Mouse (Mus musculus): ENCODE data around the gene Zfp609. TPM values are rescaled to one million over a fixed set of nuclear protein-coding genes. Genes with fewer than 3 reads are reported as not detected.
"Not testable (repeated sequence)": the region's sequence is repeated elsewhere in the genome, so short reads cannot be mapped to it uniquely, and the experiment has no call there.

Gene Zfp609
- total RNA-seq, 2 experiments from 2014 or later: 45.2 to 53.4 TPM

GRCm38 (mm10) chr9:65779619-65780018 lies 47.7 kb downstream of the Zfp609 start:
- DNase-seq (ENCODE audit: low spot score in 2 of 2); intact Hi-C loops (cut with DNase I): not testable (repeated sequence)

GRCm38 (mm10) chr9:65776874-65777432 lies 50.4 kb downstream of the Zfp609 start:
- no peak for DNase-seq (ENCODE audit: low spot score in 2 of 2)
- intact Hi-C loops (cut with DNase I): no loop called here

GRCm38 (mm10) chr9:65776137-65776872 lies 51.1 kb downstream of the Zfp609 start:
- intact Hi-C loops (cut with DNase I): no loop called here

GRCm38 (mm10) chr9:65773783-65774182 lies 53.6 kb downstream of the Zfp609 start:
- intact Hi-C loops (cut with DNase I): no loop called here

More at GRCm38 (mm10) chr9:65776137-65776872, 51.1 kb downstream of the Zfp609 start:
- DNase-seq (ENCODE audit: low spot score in 2 of 2): no peak

GRCm38 (mm10) chr9:65771011-65771664 lies 56.2 kb downstream of the Zfp609 start:
- DNase-seq (ENCODE audit: low spot score in 2 of 2): no peak
- intact Hi-C loops (cut with DNase I): no loop called here

More at GRCm38 (mm10) chr9:65773783-65774182, 53.6 kb downstream of the Zfp609 start:
- DNase-seq (ENCODE audit: low spot score in 2 of 2): no peak

- intact Hi-C loops (cut with DNase I): no loop called here
- no peak for DNase-seq (ENCODE audit: low spot score in 2 of 2)
Measured at GRCm38 (mm10) chr9:65762728-65763127, 64.6 kb downstream of the Zfp609 start.

- no peak for DNase-seq (ENCODE audit: low spot score in 2 of 2)
- intact Hi-C loops (cut with DNase I): loop anchor here (5.0 kb wide), 1 partner anchor 67 kb away; the partner anchor contains the start of gene Zfp609
Measured at GRCm38 (mm10) chr9:65759992-65760391, 67.4 kb downstream of the Zfp609 start.

- no peak for DNase-seq (ENCODE audit: low spot score in 2 of 2)
- intact Hi-C loops (cut with DNase I): loop anchor here (5.0 kb wide), 1 partner anchor 68 kb away; the partner anchor contains the start of gene Zfp609
Measured at GRCm38 (mm10) chr9:65759256-65759655, 68.1 kb downstream of the Zfp609 start.

- intact Hi-C loops (cut with DNase I): loop anchor here (5.0 kb wide), 1 partner anchor 69 kb away; the partner anchor contains the start of gene Zfp609
Measured at GRCm38 (mm10) chr9:65757826-65758225, 69.5 kb downstream of the Zfp609 start.

GRCm38 (mm10) chr9:65755673-65756375 lies 71.5 kb downstream of the Zfp609 start:
- DNase-seq (ENCODE audit: low spot score in 2 of 2): no peak
- intact Hi-C loops (cut with DNase I): loop anchor here (5.0 kb wide), 1 partner anchor 71 kb away; the partner anchor contains the start of gene Zfp609

More at GRCm38 (mm10) chr9:65757826-65758225, 69.5 kb downstream of the Zfp609 start:
- DNase-seq (ENCODE audit: low spot score in 2 of 2): no peak

GRCm38 (mm10) chr9:65755164-65755563 lies 72.2 kb downstream of the Zfp609 start:
- no peak for DNase-seq (ENCODE audit: low spot score in 2 of 2)
- intact Hi-C loops (cut with DNase I): loop anchor here (5.0 kb wide), 1 partner anchor 72 kb away; the partner anchor contains the start of gene Zfp609

GRCm38 (mm10) chr9:65752632-65753031 lies 74.7 kb downstream of the Zfp609 start:
- intact Hi-C loops (cut with DNase I): no loop called here
- no peak for DNase-seq (ENCODE audit: low spot score in 2 of 2)

- intact Hi-C loops (cut with DNase I): no loop called here
- DNase-seq (ENCODE audit: low spot score in 2 of 2): no peak
Measured at GRCm38 (mm10) chr9:65751906-65752305, 75.5 kb downstream of the Zfp609 start.

- no peak for DNase-seq (ENCODE audit: low spot score in 2 of 2)
- intact Hi-C loops (cut with DNase I): no loop called here
Measured at GRCm38 (mm10) chr9:65748102-65748501, 79.3 kb downstream of the Zfp609 start.

GRCm38 (mm10) chr9:65746479-65746878 lies 80.9 kb downstream of the Zfp609 start:
- intact Hi-C loops (cut with DNase I): no loop called here
- no peak for DNase-seq (ENCODE audit: low spot score in 2 of 2)

GRCm38 (mm10) chr9:65745456-65745855 lies 81.9 kb downstream of the Zfp609 start:
- no peak for DNase-seq (ENCODE audit: low spot score in 2 of 2)
- intact Hi-C loops (cut with DNase I): no loop called here

GRCm38 (mm10) chr9:65744171-65745082 lies 82.9 kb downstream of the Zfp609 start:
- intact Hi-C loops (cut with DNase I): no loop called here
- peak; percentile 34 to 44 for DNase-seq (ENCODE audit: low spot score in 2 of 2)

GRCm38 (mm10) chr9:65743809-65744170 lies 83.6 kb downstream of the Zfp609 start:
- no peak for DNase-seq (ENCODE audit: low spot score in 2 of 2)
- intact Hi-C loops (cut with DNase I): no loop called here

- no peak for DNase-seq (ENCODE audit: low spot score in 2 of 2)
- intact Hi-C loops (cut with DNase I): no loop called here
Measured at GRCm38 (mm10) chr9:65743322-65743721, 84.0 kb downstream of the Zfp609 start.

All from left cerebral cortex, postnatal 36 days (tissue).